Mouse (Mus musculus) heart, postnatal 36 days (tissue): Measurements from ENCODE around the gene Coro7. TPM values are rescaled to one million over a fixed set of nuclear protein-coding genes. Genes with fewer than 3 reads are reported as not detected.
"Not testable (repeated sequence)": the region's sequence is repeated elsewhere in the genome, so short reads cannot be mapped to it uniquely, and the experiment has no call there.

ENCODE experiments used
- DNase-seq, 2 experiments: peaks; one replicate each; pipeline ENCODE4 v3.0.0; 2021 to 2022
- intact Hi-C: fragments of 180-260 bp; cut with DNase I; formaldehyde crosslinking; loops from one replicate; pipeline ENCODE4 v1.15.1; 2025
- total RNA-seq, 2 experiments: library from RNA; stranded (reverse); gene quantifications; 2 replicates each; pipeline ENCODE4 v1.2.3; 2021

The Coro7 gene
- 10 to 100 TPM; 13.0 to 13.7 TPM for total RNA-seq

DNA sequence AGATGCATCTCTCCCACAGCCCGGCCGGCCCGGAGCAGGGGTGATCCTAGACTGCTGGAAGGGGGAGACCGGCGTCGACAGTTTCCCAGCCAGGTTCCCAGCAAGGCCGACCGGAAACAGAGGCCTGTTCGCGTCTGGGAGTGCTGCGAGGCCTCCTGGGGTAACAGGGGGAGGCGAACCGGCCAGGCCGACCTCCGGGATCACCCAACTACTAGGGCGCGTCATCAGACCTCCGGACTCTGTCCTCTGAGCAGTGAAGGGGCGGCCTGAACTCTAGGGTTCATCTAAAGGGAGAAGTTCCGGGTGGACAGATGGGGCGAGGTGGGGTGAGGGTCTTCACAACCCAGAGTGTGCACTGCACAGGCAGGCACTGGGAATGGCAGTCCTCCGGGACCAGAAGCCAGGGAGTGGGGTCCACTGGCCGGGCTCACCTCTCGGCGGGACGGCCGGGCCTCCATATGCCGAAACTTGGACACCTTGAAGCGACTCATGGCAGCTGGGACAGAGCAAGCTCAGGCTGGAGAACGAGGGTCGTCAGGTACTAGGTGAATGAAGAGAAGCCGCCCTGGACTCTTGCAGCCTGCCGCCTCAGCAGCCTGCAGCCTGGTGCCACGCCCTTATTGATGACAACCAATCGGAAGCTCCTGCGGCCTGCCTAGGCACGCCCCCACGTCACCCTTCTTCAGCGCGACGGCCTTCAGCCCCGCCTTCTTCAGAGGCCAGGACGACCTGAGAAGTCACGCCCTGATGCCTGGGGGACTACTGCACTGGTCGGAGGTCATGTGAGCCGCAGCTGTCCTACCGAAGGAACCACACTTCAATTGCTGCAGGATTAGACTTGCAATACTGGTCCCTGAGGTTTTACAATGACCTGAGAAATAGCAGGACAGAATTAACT lies at the start of gene Coro7:
Coro7 (minus strand) TSS at position 657 of the 898 bp plus-strand sequence.
- intact Hi-C loops = loop anchor here (2.0 to 5.0 kb wide), 3 partner anchors 111 to 183 kb away; partner anchors contain the start of gene Cdip1
- peak; percentile 86 to 87 for DNase-seq

DNA sequence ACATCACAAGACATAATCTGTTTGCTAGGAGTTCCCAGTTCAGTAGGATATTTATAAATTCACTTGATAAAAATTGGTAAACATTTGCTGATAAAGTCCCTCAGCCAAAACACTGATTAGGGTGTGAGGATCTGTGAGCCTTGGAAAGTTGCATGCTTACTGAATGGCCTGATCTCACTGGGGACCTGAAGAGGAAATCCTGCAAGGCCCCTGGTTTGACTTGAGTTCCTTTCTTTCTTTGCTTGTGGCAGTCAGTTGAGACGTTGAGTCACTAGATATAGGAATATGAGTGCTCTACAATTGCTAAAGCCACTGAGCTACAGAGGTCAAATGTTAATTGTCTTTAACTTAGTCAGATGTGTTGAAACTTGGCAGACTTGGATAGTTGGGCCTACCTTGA lies 48.4 kb upstream of the Coro7 start:
- intact Hi-C loops = no loop called here
- no peak for DNase-seq

DNA sequence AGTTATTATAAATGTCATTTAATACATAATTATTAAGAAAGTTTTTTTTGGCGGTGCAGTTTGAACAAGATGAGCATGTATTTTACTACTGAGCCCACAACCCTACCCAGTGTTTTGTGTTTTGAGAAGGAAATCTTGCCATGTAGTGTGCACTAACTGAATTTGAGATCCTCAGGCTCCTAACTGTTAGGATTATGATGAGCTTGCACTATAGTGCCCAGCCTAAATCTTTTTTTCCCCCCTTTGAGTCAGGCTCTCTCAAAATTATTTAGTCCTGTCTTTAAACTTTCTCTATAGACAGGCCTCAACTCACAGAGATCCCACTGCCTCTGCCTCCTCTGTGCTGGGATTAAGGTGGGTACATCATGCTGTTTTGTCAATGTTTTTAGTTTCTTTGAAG lies 47.9 kb upstream of the Coro7 start:
- no peak for DNase-seq
- intact Hi-C loops = no loop called here

DNA sequence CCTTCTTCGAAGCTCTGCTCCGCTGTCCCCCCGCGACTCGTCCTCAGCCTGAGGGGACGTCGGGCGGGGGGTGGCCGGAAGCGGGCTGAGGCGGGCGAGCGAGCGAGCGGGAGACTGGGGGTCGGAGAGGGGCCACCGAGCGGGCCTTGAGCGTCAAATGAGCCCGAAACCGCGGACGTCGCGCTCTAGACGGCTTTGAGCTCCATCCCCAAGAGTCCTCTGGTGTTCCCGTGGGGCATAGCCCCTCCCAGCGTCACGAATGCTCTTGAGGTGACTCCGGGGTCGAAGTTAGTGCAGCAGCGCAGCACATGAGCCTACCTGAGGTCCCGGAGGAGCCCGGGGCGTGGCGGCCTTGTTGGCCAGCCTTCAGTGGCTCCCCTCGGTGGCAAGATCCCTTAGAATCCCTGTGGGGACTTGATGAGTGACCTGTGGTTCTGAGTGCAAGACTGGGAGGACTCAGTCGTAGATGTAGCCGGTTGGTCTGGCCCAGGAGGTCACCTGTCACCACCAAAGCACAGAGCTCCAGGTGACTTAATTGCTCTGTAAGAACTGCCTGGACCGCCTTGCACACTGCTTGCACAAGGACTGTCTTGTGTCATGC lies 47.1 kb upstream of the Coro7 start:
- no peak for DNase-seq
- intact Hi-C loops = no loop called here

DNA sequence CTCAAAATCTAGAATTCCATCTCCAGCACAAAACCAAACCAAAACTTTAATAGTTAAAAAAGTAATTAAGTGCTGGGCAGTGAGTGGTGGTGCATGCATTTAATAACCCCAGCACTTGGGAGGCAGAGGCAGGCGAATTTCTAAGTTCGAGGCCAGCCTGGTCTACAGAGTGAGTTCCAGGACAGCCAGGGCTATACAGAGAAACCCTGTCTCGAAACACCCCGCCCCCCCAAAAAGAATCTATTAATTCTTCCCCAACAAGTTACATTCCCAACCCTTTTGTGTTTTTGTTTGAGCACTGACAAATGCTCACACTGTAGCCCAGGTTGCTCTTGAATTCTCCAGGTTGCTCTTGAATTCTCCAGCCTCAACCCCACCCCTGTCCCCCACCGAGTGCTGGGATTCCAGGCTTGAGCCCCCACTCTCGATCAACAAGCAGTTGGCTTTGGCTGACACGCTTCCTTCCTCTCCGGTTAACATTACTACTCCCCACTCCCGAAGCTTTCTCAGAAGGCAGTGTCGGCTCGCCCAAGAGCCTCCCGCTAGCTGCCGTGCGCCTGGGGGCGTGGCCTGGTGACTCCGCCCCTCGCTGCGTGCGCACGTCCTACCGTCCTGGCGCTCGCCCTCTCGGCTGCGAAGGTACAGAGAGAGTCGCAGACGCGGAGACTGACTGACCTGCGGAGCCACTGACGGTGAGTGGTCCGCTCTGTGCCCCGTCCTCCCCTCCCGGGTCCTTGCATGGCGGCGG lies 46.4 kb upstream of the Coro7 start, which contains the start of gene Hmox2:
Hmox2 (plus strand) TSS at position 582 of the 748 bp plus-strand sequence.
- peak; percentile 97 to 98 for DNase-seq
- intact Hi-C loops = no loop called here

DNA sequence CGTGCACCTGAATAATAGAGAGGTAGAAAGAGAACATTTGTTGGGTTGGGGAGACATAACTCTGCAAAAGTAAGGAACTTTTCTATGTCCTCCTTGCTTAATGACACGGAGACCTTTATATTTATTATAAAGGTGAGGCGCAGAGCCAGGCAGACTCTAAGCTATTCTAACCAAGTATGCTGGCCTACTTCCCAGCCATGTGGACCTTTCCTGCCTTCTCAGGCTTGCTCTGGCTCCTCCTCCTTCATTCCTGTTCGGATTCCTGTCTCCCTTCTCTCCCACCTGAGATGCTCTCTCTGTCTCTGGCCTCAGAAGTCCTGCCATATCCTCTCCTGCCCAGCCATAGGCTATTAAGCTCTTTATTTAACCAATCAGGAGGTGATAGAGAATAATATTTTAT lies 45.7 kb upstream of the Coro7 start:
- no peak for DNase-seq
- intact Hi-C loops = no loop called here

DNA sequence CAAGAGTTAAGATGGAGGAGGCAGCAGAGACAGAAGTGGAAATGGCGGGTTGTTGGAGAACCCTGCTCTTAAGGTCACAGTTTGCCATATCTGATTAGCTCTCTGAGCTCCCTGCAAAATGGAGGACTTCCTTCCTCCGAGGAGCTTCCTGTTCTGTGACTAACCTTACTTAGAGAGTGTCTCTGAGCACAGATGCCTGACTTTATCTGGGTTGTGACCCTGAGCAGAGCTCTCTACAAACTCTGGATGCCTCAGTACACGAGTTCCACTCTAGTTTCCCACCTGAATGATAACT lies 43.3 kb upstream of the Coro7 start:
- DNase-seq = no peak
- intact Hi-C loops = no loop called here

DNA sequence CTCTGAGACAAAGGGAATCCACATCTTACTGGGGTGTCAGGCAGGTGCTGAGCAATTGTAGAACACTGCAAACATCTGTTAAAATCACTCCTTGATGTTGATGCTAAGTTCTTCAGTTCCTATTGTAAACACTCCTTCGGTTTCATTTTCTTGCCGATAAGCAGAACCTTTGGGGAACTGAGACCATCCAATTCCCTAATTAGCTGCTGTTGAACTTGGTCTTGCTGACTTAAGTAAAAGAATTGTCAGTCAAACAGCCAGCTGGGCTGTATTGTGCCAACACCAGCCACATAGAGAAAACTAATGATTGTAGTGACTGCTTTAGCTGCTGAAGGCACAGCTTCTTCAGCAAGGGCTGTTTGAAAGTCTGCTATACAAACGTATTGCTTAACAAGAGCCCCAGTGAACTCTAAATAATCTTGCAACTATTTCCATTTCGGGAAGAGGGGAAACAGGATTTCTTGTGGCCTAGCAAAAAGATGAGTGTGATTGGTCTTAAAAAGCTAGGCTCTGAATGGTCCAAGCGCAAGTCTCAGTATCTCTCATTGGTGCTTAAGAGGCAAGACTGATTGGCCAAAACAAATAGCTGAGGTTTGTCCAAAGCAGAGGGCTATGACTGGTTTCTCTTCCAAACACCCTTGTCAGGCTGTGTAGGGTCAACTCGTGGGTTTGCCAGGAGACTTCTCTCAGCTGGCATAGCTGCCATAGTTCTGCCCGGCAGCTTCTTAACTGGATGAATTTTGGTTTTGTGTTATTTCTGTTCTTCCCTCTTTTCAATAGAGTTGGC lies 42.7 kb upstream of the Coro7 start:
- no peak for DNase-seq
- intact Hi-C loops = no loop called here

DNA sequence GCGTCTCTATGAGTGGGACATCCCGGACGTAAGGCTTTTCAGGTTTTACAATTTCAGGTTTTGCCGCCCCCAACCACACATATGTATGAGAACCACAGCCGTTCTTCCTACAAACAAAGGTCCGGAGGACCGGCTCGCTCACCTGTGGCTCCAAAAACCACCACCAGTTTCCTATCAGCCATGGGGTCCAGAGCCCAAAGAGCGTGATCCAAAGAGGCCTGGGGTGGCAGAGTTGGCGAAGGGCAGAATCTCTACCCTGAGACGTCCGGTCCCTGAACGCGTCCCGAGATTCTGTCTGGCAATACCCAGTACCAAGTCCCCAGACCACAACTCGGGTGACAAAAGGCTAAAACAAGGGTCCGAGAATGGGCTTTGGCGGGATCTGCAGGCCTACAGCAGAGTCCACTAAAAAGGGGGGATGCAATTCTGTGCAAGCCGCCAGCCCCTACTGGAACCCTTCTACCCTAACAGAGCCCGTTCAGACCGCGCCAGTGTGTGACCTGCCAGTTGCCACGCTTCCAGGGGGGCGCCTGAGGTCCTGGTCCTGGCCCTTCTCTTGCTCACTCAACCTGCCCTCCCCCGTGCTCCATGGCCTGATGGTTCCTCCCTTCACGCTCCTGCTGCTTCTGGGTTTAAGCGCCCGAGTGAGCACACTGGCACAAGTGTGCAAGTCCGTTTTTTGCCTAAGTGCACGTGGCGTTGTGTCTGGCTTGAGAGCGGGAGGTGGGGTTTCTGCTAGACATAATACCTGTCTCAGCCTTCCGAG lies 39.4 kb upstream of the Coro7 start, which contains the start of gene Nmral1:
Nmral1 (minus strand) TSS at position 604 of the 766 bp plus-strand sequence.
- intact Hi-C loops = no loop called here

DNA sequence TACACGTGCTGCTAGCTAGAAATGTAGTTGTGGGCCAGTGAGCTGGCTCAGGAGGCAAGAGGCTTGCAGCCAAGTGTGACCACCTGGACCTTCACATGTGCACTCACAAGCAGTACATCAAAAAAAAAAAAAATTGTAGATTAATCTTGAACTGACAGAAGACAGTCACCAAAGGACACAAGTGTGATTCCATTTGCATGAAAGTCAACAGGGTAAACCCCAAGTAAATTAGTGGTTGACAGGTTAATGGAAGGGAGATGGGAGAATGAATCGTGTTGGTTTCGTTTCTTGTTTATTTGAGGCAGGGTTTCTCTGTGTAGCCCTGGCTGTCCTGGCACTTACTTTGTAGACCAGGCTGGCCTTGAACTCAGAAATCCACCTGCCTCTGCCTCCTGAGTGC lies 38.3 kb upstream of the Coro7 start:
- no peak for DNase-seq
- intact Hi-C loops = no loop called here

More for the DNA sequence above, 39.4 kb upstream of the Coro7 start, which contains the start of gene Nmral1:
- DNase-seq = peak; percentile 61 to 78

DNA sequence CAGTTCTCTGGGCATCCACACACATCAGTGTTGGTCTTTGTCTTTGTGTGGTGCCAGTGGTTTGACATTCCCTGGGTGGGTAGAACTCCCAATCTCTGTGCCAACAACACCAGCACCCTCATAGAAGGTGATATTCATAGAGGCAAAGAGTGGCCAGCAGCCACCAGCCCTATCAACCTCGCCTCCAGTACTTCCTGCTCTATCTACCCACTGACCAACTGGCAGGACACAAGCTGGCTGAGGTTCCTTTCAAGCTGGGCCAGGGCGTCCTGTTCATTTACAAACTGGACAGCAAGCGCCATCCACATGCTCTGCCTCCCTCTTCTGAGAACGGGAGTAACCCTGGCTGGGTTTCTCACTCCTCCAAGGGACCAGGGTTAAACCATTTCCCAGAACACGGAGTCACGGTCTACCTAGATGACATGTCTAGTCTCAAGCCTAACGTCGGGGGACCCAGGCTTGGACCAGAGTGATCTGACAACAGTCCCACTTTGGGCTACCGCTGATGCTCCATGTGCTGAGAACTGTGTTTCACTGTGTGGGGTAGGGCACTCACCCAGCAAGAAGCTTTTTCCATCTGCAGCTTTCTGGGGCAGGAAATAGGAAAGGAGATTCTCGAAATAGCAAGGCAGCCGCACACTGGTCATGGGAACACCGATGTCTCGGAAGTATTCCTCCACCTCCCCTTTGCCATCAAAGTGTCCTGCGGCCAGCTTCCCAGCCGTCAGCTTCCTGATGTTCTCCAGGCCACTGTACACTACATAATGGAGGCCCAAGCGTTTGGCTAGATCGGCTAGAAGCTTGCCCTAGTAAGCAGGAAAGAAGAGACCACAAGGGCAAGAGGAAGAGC lies 34.5 kb upstream of the Coro7 start:
- DNase-seq = peak in 1 of 2 experiments; percentile 45

DNA sequence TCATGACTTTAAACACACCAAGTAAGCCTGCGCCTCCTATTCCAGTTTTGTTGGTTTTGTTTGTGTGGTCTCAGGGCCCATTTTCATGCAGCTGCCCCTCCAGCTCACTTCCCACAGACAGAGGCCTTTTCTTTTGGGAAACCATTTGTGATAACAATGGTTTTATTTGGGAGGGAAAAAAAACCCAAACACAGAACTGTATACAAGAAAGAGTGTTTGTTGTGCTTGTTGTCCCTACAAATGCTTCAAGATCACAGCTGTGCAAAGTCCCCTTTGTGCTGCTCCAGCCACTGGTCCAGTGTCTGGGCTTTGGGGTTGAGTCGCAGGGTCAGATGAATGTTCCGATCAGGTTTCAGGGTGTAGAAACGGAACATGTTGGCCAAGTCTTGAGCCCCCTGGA lies 31.6 kb upstream of the Coro7 start:
- intact Hi-C loops = loop anchor here (5.0 kb wide), 1 partner anchor 76 kb away; no protein-coding TSS in a partner anchor

More for the DNA sequence above, 34.5 kb upstream of the Coro7 start:
- intact Hi-C loops = loop anchor here (5.0 kb wide), 1 partner anchor 73 kb away; no protein-coding TSS in a partner anchor

DNA sequence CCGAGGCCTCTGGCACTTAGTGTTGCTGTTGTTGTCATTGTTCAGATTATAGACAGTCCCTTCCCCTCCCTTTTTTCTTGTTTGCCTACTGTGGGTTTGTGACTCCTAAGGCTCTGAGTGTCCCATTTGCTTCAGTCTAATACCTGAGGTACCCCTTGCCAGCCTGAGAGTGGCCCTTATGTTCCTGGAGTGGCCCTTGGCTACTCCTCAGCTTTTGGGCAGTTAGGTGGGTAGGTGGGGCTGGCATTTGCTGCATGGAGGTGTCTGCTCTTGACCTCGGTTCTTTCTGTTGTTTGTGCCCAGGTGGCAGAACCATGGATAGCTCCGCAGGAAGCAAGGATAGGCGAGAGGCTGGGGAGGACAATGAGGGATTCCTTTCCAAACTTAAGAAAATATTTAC lies 26.0 kb upstream of the Coro7 start:
- intact Hi-C loops = loop anchor here (5.0 kb wide), 1 partner anchor 162 kb away; no protein-coding TSS in a partner anchor
- DNase-seq = no peak

More for the DNA sequence above, 31.6 kb upstream of the Coro7 start:
- DNase-seq = no peak

DNA sequence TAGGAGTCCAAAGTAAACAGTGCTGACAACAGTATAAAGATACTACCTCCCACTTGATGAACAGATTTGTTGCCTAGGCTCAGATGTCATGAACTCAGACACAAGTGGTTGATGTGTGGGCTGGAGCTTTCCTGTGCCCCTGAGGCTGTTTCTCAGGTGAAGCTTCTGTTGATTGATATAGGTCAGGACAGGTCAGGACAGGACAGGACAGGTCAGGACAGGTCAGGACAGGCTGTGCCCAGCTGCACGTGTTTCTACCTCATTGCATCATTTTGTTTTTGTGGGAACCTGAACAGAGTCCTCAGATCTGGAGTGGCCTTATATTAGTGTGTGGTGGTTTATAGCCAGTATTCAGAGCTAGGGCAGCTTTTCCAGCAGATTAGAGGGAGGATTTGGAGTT lies 23.1 kb upstream of the Coro7 start:
- no peak for DNase-seq
- intact Hi-C loops = no loop called here

DNA sequence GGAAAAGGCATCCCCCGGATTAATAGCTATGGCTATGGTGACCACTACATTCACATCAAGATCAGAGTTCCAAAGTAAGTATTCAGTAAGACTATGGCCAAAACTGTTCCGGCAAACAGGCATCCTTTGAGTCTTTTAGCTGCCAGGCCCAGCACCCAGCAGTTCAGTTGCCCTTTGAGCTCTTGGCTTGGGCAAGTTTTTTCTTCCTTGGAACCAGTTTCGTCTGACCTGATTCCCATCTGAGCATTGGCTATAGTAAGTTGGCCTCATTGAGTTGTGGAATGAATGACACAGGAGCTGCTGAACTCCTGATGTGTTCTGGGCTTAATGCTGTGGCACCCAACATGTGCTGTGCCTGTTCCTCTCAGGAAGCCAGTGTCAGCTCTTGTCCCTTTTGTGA lies 21.6 kb upstream of the Coro7 start:
- intact Hi-C loops = no loop called here
- DNase-seq = no peak

DNA sequence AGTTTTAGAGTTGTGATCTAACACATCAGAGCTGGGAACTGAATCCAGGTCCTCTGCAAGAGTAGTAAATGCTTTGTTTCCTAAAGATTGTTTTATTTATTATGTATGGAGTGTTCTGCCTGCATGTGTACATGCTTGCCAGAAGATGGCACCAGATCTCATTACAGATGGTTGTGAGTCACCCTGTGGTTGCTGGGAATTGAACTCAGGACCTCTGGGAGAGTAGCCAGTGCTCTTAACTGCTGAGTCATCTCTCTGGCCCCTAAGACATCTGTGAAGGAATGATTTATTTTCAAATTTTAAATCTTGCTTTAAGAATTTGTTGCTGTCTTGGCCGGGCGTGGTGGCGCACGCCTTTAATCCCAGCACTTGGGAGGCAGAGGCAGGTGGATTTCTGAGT lies 9.8 kb upstream of the Coro7 start:
- DNase-seq, intact Hi-C loops: not testable (repeated sequence)

DNA sequence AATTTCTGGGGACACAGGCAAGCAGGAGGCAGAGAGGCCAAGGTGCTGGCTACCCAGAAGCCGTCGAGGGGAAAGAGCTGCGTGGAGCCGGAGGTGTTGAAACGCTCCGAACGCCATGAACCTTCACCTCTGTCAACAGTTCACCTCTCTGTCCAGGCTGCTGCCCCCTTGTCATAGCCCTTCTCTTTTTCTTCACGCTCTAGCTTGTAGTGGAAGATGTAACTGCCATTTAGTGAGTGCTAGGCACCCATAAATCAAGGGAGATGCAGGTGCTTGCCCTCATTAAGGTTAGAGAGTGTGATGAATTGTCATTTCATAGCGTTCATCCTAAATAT lies 4.8 kb upstream of the Coro7 start:
- no peak for DNase-seq
- intact Hi-C loops = loop anchor here (5.0 kb wide), 1 partner anchor 178 kb away; no protein-coding TSS in a partner anchor
